Mouse (Mus musculus) forebrain, embryonic 16.5 days (tissue): ENCODE measurements around the gene Fbxw8. TPM values are rescaled to one million over a fixed set of nuclear protein-coding genes. Genes with fewer than 3 reads are reported as not detected.
A peak's percentile ranks its signal among the peaks of the same experiment; 100 is the strongest.

Source experiments
- ATAC-seq: fragments of 200-750 bp; cut with Nextera tagmentation; 2 replicates; pipeline ENCODE4 v1.8.0; 2017; ENCODE audit warnings: mild to moderate bottlenecking, moderate library complexity
- H3K27ac ChIP-seq: fragments of 300-500 bp; sonication (generic); 2 replicates; pipeline ENCODE4 v1.5.1; 2014; ENCODE audit warnings: low read length, control low read depth
- H3K27me3 ChIP-seq: fragments of 300-500 bp; sonication (generic); replicated peaks from 2 replicates; pipeline ENCODE4 v1.6.1; 2014; ENCODE audit warnings: low read length; ENCODE audit not compliant: control insufficient read depth, insufficient read depth
- H3K36me3 ChIP-seq: fragments of 300-500 bp; sonication (generic); 2 replicates; pipeline ENCODE4 v1.6.1; 2014; ENCODE audit not compliant: control insufficient read depth, insufficient read depth
- H3K4me1 ChIP-seq: fragments of 300-500 bp; sonication (generic); replicated peaks from 2 replicates; pipeline ENCODE4 v1.6.1; 2014; ENCODE audit warnings: low read length; ENCODE audit not compliant: control insufficient read depth, insufficient read depth
- H3K4me2 ChIP-seq: fragments of 300-500 bp; sonication (generic); 2 replicates; pipeline ENCODE4 v1.6.1; 2014; ENCODE audit warnings: mild to moderate bottlenecking, low read length, control low read depth
- H3K4me3 ChIP-seq: fragments of 300-500 bp; sonication (generic); replicated peaks from 2 replicates; pipeline ENCODE4 v1.5.1; 2014; ENCODE audit warnings: mild to moderate bottlenecking, low read length, control low read depth
- H3K9ac ChIP-seq: fragments of 300-500 bp; sonication (generic); replicated peaks from 2 replicates; pipeline ENCODE4 v1.6.1; 2014; ENCODE audit warnings: low read depth, low read length, control low read depth
- H3K9me3 ChIP-seq: fragments of 300-500 bp; sonication (generic); 2 replicates; pipeline ENCODE4 v1.6.1; 2016; ENCODE audit warnings: low read length; ENCODE audit not compliant: control insufficient read depth
- WGBS: fragments of 180-500 bp; shearing (Covaris S2); extraction: QIAGEN DNeasy Blood & Tissue Kit; methylation state at CpG from one replicate; pipeline ENCODE4 v1.1.7; 2014; 5-methylcytosine and 5-hydroxymethylcytosine counted together
- polyA plus RNA-seq: library from polyadenylated mRNA; unstranded; fragments of >200 nt; fragmentation: Nextera tagmentation; extraction: Ambion mirVana; gene quantifications from 2 replicates; pipeline ENCODE4 v1.2.1, GENCODE M21; 2015

Gene Fbxw8
- polyA plus RNA-seq, 1 experiment from 2014 or later, result 21.5 TPM

GRCm38 (mm10) chr5:118065516-118066255 lies 89.6 kb downstream of the Fbxw8 start:
- H3K27me3 ChIP-seq, result no peaks in the 10 kb centered on the region
- H3K4me3 ChIP-seq, result no peak overlapping the region
- H3K36me3 ChIP-seq, result no peaks in the 10 kb centered on the region
- peaks cover 31% of the 10 kb centered on the region for H3K4me1 ChIP-seq
- ATAC-seq, result no peak
- H3K9me3 ChIP-seq, result no peaks in the 10 kb centered on the region
- no peak overlapping the region for H3K4me2 ChIP-seq
- 72% methylated on average over 19 of the region's 19 CpGs for WGBS
- 0 out of 2 replicates have a peak overlapping the region, but pooled peaks have one; percentile 4 for H3K9ac ChIP-seq
- peak overlapping the region; percentile 25; the same call in 1 of the 2 replicates for H3K27ac ChIP-seq

DNA sequence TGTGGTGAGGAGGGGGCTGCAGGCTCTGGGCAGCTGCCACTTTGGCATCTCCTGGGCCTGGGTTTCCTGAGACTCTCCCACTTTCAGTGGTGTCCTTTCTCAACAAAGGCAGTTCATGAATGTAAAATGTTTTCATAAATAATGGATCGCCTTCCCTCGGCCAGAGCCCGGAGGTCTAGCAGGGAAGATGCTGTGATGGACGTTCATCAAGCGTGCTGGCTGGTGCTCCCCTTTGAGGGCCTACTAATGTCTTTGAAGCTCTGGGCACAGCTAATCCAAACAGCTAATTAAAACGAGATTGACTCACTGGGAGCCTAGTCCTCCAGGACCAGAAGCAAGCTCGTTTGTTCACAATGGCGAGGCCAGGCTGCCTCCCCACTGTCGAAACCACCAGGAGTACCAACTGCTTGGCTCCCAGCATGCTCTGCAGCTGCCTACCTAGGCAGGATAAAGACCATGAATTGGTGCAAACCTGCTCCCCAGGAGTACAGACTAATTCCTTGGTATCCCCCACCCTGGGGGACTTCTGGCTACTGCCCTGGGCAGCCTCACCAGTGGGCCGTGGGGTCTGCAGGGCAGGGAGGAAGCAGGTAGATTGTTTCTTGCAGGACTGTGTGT lies 90.9 kb downstream of the Fbxw8 start:
- no peaks in the 10 kb centered on the region for H3K27me3 ChIP-seq
- no peaks in the 10 kb centered on the region for H3K36me3 ChIP-seq
- peak; percentile 26; the same call in 1 of the 2 replicates for ATAC-seq
- H3K4me1 ChIP-seq, result peaks cover 31% of the 10 kb centered on the region
- H3K4me2 ChIP-seq, result no peak overlapping the region
- WGBS, result 8% methylated on average over 10 of the region's 10 CpGs
- no peak overlapping the region for H3K9ac ChIP-seq
- H3K4me3 ChIP-seq, result no peak overlapping the region
- peak overlapping the region; percentile 41 for H3K27ac ChIP-seq
- H3K9me3 ChIP-seq, result no peaks in the 10 kb centered on the region

DNA sequence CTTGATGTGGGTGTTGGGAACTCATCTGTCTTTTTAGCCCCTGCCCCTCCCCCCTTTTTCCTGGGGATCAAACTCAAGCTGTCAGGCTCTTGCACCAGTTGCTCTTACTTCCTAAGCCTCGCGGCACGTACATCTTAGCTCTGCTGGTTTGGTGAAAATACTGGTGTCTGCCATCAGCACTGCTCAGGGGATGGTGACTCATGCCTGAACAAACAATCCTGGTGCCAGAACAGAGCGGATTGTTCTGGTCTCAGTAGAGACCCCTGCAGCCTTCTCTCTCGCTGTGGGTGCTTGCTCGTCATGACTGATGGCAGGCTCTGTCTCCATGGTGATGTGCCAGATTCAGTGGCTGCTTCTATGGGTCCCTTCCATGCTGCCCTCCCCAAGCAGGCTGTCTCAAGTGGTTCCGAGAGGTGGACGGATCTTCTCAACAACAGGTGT lies 92.1 kb downstream of the Fbxw8 start:
- H3K27ac ChIP-seq, result no peak overlapping the region

DNA sequence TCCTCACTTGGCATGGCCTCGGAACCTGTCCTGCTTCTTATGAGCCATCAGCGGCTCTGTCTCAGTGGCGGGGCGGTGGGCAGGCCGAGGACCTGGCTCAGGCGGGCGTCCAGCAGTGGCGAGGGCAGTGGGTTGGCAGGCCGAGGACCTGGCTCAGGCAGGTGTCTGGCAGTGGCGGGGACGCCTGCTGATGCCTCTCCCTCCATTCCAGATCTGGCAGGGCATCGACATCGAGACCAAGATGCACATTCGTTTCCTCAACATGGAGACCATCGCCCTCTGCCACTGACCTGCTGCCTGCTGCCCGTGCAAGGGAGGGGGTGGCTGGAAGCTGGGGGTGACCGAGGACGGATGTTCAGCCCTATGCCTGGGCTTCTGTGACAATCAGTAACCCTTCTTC lies 93.9 kb downstream of the Fbxw8 start:
- Histone ChIP-seq H3K4me2 (no peak overlapping the region), H3K27ac (no peak overlapping the region), H3K4me1 (peaks cover 47% of the 10 kb centered on the region), H3K9me3 (no peaks in the 10 kb centered on the region), H3K36me3 (no peaks in the 10 kb centered on the region), H3K4me3 (no peak overlapping the region), H3K9ac (no peak overlapping the region), H3K27me3 (no peaks in the 10 kb centered on the region)
- 93% methylated on average over 18 of the region's 18 CpGs for WGBS
- ATAC-seq, result no peak

More for the DNA sequence above, 92.1 kb downstream of the Fbxw8 start:
- no peak overlapping the region for H3K9ac ChIP-seq
- no peak overlapping the region for H3K4me2 ChIP-seq
- H3K27me3 ChIP-seq, result no peaks in the 10 kb centered on the region
- H3K4me3 ChIP-seq, result no peak overlapping the region
- no peak for ATAC-seq
- H3K36me3 ChIP-seq, result no peaks in the 10 kb centered on the region
- 61% methylated on average over 8 of the region's 8 CpGs for WGBS
- H3K4me1 ChIP-seq, result peaks cover 31% of the 10 kb centered on the region
- H3K9me3 ChIP-seq, result no peaks in the 10 kb centered on the region

GRCm38 (mm10) chr5:118059646-118060045 lies 95.6 kb downstream of the Fbxw8 start:
- Histone ChIP-seq H3K27ac (no peak overlapping the region), H3K36me3 (no peaks in the 10 kb centered on the region), H3K9me3 (no peaks in the 10 kb centered on the region), H3K4me3 (no peak overlapping the region), H3K4me1 (peaks cover 34% of the 10 kb centered on the region), H3K27me3 (no peaks in the 10 kb centered on the region), H3K9ac (no peak overlapping the region), H3K4me2 (no peak overlapping the region)
- 84% methylated on average over 9 of the region's 9 CpGs for WGBS
- ATAC-seq, result no peak

DNA sequence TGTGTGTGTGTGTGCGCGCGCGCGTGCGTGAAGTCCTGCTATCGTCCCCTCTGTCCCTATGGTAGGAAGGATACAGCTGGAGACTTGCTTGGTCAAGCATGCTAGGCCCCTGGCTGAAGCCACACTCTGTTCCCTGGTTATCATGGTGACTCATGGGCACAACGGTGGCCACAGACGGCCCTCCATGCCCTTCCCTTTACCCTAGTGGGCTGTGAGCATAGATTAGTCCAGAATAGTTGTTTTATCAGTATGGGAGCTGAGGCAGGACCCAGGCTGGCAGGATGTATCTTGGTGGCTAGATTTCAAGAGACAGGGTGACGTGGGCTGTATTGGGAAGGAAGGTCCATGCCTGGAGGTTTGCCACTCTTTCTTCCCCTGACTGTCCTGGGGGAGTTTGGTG lies 96.4 kb downstream of the Fbxw8 start:
- no peak for ATAC-seq
- Histone ChIP-seq H3K4me2 (no peak overlapping the region), H3K36me3 (no peaks in the 10 kb centered on the region), H3K27ac (no peak overlapping the region), H3K9me3 (no peaks in the 10 kb centered on the region), H3K27me3 (no peaks in the 10 kb centered on the region), H3K4me1 (peaks cover 26% of the 10 kb centered on the region), H3K4me3 (no peak overlapping the region), H3K9ac (no peak overlapping the region)
- WGBS, result 89% methylated on average over 10 of the region's 10 CpGs

GRCm38 (mm10) chr5:118057508-118058111 lies 97.7 kb downstream of the Fbxw8 start:
- Histone ChIP-seq H3K27ac (peak overlapping the region; percentile 30; the same call in 1 of the 2 replicates), H3K36me3 (no peaks in the 10 kb centered on the region), H3K4me3 (no peak overlapping the region), H3K9ac (0 out of 2 replicates have a peak overlapping the region, but pooled peaks have one; percentile 14), H3K9me3 (no peaks in the 10 kb centered on the region), H3K4me1 (peaks cover 18% of the 10 kb centered on the region), H3K27me3 (no peaks in the 10 kb centered on the region), H3K4me2 (no peak overlapping the region)
- ATAC-seq, result peak; percentile 63
- WGBS, result 30% methylated on average over 8 of the region's 8 CpGs

- no peak for ATAC-seq
- WGBS, result 92% methylated on average over 2 of the region's 2 CpGs
- H3K4me1 ChIP-seq, result peaks cover 16% of the 10 kb centered on the region
Observed at GRCm38 (mm10) chr5:118053205-118053604, 102.1 kb downstream of the Fbxw8 start.

DNA sequence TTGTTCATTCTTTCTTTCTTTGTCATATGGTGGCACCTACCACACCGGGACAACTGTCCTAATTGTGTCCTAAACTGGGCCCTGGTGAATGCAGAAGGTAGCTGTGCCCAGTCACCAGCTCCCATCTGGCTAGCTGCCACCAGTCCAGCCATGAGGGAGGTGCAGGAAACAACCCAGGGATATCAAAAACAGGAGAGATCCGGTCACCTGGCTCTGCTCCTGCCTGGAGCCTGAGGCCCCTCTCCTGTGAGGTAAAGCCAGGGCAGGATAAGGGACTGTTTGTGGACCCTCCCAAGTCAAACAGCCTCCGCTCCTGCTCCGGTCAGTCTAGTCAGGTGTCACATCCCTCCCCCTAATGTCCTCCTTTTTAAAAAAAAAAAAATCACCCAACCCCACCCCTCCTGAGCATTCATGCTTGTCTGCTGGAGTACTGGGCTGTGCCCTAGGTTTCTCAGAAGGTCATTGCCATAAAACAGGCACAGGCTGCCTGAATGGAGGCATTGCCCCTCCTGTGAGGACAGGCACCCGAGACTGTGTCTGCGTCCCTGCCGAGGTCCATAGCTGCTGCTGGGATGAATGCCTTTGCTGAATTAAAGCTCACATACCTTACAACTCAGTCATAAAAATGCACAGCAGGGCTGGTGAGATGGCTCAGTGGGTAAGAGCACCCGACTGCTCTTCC lies 103.1 kb downstream of the Fbxw8 start:
- no peaks in the 10 kb centered on the region for H3K36me3 ChIP-seq
- H3K9me3 ChIP-seq, result no peaks in the 10 kb centered on the region
- no peak for ATAC-seq
- no peak overlapping the region for H3K27ac ChIP-seq
- H3K4me2 ChIP-seq, result no peak overlapping the region
- H3K9ac ChIP-seq, result no peak overlapping the region
- WGBS, result 77% methylated on average over 8 of the region's 8 CpGs
- no peaks in the 10 kb centered on the region for H3K27me3 ChIP-seq
- peaks cover 5% of the 10 kb centered on the region for H3K4me1 ChIP-seq
- no peak overlapping the region for H3K4me3 ChIP-seq

More at GRCm38 (mm10) chr5:118053205-118053604, 102.1 kb downstream of the Fbxw8 start:
- H3K9me3 ChIP-seq, result no peaks in the 10 kb centered on the region
- H3K4me2 ChIP-seq, result no peak overlapping the region
- no peaks in the 10 kb centered on the region for H3K36me3 ChIP-seq
- H3K27me3 ChIP-seq, result no peaks in the 10 kb centered on the region
- H3K9ac ChIP-seq, result no peak overlapping the region
- H3K4me3 ChIP-seq, result no peak overlapping the region
- no peak overlapping the region for H3K27ac ChIP-seq
